Mouse (Mus musculus): ENCODE results near the gene Tnfrsf21. TPM values are rescaled to one million over a fixed set of nuclear protein-coding genes. Genes with fewer than 3 reads are reported as not detected.

Tnfrsf21 gene
- total RNA-seq (2021), result 10 to 100 TPM; 12.3 to 12.8 TPM

DNA sequence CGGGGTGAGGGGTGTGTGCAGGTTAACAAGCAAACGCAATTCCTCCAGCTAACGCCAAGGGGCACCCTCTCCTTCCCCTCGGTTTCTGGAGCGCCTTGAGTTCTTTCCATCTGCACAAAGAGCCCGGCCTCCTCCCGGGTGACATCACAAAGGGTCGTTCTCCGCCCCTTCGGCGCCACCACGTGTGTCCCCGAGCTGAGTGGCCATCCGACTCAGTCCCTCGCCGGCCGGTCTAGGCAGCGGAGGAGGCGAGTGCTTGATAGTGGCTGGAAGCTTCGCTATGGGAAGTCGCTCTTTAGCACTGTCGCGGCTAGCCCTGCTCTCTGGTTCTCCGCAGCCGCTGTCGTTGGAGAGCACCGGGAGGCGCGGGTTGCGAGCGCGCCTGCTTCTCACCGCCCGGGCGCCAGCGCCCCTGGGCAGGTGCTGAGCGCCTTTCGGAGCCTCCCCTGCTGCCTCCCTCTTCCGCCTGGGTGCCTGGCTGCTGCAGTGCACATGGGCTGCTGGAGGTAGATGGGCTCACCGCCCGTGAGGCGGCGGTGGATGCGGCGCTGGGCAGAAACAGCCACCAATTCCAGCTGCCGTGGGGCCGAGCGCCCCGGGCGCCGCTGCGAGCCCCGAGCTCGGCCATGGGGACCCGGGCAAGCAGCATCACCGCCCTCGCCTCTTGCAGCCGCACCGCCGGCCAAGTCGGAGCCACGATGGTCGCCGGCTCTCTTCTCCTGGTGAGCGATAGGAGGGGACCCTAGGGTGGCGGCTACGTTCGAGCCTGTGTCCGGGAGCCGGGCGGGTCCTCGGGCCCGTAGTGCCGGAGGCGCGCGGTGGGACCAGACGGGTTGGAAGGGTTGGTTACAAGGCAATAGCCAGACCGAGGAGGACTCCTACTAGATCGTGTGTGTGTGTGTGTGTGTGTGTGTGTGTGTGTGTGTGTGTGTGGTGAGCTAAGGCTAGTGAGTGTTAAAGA, at the start of gene Tnfrsf21:
Gene Tnfrsf21, plus strand, starts transcription at position 185 of the 961 bp plus-strand sequence.
- peak; percentile 92 for DNase-seq

DNA sequence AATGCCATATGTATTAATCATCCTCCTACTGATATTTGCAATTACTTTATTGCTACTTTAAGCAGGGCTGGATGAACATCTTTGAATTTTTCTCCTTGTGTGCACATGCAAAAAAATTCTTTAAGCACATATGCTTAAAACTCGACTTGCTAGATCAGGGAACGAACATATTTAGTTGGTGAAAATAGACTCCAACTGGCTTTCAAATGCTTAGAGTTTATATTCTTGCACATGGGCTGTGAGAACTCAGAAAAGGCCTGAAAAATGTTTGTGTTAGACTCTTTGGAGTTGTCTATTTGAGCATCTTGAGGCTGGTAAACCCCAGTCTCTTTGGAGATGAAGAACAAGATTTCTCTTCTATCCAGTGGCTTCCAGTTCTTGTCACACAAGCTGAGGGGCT, 48.2 kb upstream of the Tnfrsf21 start:
- no peak for DNase-seq

DNA sequence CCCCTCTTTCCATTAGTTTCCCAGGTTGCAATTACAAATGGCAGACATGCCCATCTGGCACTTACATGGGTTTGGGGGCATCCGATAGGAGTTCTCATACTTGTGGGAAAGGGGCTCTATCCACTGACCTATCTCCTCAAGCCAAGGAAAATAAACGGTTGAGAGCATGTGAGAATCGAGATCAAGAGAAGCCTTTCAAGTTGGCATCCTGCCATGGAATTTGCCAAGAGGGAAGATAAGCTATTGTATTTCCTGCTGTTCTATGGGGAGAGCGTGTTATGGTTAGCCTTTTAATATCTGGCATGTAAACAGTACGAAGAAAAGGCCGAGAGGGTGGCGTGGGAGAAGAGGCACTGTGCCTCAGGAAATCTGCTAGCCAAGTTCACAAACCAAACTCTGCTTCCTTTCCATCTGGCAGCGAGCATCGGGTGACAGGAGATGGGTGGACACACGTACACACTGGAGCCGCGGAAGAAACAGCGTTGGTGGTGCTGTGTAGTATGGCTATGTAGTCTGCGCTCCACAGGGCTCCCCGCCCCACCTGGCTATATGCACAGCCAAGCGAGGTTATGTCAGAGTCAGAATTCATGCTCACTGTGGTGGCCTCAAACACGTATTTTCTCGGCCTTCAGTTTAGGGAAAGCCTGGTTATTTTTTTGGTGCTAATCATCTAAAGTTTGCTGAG, 40.9 kb upstream of the Tnfrsf21 start:
- DNase-seq, result peak; percentile 41

DNA sequence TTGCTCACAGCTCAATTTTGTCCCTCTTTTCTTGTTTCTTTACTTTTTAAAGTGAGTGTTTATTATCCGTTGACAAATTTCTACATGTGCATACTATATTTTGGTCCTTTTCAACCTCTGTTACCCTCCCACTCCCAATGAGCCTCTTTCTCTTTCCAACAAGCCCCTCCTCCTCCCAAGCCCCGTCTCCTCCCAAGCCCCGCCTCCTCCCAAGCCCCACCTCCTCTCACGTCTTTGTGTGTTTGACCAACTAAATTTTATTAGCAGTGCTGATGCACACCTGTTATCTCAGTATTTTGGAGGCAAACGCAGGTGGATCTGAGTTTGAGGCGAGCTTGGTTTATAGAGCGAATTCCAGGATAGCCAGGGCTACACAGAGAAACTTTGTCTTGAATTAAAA, 38.6 kb upstream of the Tnfrsf21 start:
- no peak for DNase-seq

DNA sequence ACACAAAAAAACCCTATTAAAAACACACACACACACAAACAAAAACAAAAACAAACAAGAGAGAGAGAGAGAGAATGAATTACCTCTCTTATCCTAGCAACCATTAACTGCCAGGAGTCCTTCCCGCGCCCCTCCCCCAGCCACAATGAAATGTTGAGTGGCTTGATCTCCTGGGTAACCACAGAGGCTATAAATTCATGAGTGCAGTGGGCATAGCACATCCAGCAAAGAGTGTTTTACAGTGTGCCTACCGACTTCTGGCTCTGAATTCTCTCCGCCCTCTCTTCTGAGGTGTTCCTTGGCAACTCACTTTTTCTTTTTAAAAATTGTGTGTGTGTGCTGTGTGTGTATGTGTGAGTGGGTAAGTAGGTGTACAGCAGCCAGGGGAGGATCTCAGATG, 38.0 kb upstream of the Tnfrsf21 start:
- DNase-seq, result no peak

DNA sequence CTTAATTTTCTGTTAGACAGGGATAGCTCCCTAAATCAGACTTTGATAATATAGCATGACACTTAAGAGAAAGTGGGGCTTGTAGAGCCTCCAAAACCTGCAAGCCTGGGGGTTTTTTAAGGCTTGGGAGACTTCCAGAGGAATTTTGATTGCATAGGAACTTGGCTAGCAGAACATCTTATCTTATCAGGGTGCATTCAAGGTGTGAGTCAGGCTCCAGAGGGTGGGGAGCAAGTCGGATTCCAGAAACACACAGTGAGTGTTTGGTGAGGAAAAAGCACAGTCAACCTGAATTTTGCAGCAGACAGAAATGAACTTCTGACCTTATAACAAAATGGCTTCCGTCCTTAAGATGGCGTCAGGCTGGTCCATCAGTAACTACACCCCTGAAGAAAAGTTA, 34.5 kb upstream of the Tnfrsf21 start:
- DNase-seq, result no peak

DNA sequence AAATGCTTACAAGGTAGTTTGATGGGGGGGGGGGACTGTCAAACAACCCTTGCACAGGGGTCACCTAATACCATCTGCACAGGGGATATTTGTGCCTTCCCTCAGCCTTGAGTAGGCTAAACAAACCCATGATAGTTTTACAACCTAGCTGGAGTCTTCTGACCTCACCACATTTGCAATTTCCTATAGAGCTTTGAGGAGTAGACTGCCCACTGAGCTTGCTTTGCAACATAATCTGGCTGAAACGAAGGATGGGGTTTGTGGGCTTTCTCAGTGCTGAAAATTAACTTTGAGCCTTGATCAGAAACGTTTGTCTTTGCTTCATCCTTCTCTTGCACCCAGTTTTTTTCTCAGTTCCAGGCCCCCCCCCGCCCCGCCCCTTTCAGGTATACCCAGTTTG, 33.8 kb upstream of the Tnfrsf21 start:
- DNase-seq, result no peak

DNA sequence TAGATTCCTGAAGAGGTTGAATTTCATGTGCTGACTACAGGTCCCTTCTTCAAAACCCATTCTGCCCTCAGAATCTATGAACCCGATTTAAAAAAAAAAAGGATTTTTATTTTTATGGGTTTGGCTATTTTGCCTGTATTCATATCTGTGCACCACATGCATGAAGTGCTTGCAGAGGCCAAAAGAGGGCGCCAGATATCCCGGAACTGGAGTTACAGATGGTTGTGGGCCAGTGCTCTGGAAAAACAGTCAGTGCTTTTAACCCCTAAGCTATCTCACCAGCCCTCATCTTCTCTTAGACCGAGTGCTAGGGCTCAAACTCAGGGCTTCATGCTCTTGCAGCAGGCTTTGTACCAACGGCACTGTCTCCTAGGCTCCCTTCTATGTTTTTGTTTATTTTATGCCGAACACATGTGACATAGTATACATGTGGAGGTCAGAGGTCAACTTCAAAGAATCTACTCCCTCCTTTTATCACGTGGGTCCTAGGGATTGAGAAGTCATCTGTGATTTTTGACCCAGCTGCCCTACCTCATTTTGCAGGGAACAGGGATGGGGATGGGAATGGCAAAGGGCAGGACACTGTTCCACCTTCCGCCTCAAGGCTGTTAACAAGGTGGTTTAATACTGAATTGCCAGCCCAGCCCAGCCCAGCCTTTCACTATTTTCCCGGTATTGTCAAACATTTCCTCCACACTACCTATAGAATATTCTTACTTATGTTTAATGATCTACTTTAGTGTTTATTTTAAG, 30.3 kb upstream of the Tnfrsf21 start:
- DNase-seq, result peak; percentile 45

DNA sequence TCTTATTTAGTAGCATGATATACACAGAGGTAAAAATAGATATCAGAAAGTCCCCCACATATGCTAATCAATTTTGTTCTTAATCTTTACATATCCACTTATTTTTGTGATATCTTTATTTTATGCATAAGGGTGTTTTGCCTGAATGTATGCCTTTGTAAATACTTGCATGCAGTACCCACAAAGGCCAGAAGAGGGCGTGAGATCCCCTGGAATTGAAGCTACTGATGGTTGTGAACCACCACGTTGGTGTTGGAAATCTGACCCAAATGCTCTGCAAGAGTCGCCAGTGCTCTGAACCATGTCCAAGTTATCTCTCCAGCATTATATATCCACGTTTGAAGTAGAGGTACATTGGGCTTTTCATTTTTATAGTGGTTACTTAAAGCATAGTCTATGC, 28.7 kb upstream of the Tnfrsf21 start:
- DNase-seq, result peak; percentile 11

DNA sequence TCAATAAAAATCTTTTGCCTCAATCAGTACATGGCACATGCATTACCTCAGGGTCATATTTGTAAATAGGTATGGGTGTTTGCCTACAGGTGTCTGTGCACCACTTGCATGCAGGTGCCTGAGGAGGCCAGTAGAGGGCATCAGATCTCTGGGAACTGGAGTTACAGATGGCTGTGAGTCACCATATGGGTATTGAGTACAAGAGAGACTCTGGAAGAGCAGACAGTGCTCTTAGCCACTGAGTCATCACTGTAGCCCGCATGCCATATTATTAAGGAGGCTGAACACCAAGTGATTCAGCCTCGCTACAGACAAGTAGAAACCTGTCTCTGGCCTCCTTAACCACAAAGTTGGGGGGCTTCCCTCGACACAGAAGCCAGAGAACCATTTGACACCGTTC, 26.4 kb upstream of the Tnfrsf21 start:
- no peak for DNase-seq

DNA sequence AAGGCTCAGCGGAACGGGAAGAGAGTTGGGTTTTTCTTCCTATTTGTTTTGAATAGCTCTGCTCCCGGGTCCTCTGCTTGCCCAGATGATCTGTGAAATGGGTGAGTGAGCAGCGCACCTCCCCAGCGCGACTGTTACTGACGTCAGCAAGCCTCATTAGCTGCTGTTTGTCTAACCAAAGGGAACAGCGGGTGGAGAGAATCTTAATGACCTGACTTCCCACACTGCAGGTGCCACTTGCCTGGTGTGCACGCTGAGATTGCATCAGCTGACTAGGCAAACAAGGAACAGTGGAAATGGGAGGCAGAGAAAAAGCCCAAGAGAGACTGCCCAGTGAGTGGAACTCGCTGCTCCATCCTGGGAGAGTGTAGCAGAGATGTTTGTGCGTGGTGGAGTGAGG, 25.2 kb upstream of the Tnfrsf21 start:
- no peak for DNase-seq

DNA sequence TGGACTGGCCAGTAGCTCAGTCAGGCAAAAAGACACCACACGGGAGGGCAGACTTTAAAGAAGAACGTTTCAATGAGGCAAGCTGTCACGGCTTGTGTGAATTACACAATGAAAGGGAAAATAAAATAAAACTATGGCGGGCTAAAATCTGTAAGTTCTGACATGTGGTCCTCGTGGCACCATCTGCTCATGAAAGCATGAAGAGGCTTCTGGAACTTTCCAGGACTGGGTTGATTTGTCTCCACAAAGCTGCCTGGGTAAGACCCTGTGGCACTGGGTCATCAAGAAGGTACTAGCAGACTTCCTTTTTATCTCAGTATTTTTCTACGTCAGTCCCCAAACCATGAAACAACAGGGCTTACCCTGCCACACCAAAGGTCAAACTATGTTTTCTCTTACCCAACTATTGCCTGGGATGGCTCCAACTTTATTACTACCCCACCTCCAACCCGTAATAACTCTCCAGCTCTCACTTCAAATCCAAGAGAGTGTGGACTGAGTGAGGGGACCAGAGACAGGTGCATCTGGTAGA, 16.8 kb upstream of the Tnfrsf21 start:
- no peak for DNase-seq

DNA sequence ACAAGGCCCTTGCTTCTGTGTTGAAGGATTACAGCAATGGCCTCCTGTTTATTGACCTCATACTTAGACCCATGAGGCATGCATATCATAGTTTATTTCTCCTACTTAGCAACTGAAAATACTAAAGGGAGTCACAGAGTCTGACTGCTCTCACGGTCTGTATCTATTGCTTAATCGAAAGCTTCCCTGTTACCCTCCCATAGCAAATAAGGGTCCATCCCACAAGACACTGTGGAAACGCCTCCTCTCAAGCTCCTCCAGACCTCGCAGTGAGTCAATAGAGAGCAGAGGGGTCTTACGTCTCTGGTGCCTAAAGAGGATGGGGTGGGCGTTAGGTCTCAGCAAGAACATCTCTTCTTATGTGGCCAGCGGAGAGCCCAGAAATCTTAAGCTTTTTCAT, 15.8 kb upstream of the Tnfrsf21 start:
- DNase-seq, result no peak

DNA sequence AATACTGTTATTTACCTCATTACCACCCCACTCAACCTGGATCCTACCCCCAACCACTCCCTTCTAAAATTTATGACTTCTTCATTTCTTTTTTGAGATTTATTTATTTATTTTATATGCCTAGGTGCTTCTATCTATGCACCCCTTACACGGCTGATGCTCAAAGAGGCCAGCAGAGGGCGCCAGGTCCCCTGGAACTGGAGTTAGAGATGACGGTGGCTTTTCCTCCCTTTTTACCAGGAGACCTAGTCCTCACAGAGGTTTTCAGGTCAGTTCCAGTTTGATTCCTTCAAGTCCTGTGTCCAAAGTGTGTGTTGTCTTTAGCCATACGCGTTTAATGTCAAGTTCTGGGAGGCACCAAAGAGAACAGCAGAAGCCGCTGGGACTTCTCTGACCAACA, 3.6 kb upstream of the Tnfrsf21 start:
- DNase-seq, result peak; percentile 71

DNA sequence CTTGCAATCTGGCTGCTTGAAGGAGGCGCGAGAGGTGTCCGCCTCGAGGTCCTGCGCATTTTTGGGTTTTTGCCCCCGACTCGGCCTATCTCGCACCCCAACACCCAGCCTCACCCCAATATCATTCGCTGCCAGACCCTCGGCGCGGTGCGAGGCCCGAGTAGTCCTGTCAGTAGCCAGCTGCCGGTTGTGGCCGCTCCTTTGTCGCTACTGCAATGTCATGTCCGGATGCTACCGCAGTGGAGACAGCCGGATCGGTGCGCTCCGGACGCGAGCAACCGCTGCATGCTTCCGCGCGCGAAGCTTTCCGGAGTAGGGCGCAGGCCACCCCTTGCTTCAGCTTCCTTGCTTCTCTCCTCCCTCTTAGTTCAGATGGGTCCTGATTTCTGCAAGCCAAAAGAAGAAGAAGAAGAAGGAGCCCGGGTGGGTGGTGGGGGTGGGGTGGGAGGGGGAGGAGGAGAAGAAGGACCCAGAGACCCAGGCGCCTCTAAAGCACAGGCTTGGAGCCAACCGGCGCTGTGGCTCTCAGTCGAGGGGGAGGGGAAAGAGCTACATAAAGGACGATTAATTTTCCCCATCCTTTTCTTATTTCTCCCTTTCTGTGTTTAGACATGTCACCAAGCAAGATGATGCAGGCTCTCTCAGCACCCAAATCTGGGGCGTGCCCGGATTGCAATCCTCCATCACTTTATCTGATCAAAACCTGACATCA, 1.1 kb downstream of the Tnfrsf21 start:
- DNase-seq, result peak; percentile 65

DNA sequence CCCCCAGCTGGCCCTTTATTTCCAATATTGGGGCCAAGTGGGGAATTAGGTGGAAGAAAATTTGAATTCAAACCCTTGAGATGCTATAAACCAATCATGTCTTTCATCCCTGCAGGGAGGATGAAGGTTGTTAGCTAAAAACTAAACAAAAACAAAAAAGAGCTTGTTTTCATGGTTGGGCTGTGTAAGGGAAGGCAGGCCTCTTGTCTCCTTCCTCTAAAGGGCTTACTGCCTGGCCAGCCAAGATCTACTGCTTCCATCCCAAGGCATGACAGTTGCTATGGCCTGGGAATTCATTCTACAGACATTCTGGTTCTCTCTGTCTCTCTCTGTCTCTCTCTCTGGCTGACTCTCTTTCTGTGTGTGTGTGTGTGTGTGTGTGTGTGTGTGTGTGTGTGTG, 1.7 kb downstream of the Tnfrsf21 start:
- no peak for DNase-seq

DNA sequence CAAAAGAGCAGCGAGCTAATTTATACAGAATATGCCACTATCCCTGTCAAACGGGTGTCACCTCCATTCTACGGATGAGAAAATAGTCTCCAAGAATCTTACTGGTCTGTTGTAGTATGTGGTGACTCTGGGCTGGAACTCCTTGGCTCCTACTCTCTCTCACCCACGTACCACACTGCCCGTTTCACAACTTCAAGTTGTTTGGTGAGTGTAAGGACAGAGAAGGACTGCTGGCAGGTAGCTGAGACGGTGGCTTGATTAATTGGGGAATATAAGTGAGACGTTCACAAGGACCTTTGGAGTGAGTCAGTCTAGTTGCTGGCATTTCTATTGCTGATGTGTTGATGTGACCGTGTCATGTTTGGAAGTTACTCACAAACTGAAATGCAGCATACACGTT, 3.3 kb downstream of the Tnfrsf21 start:
- no peak for DNase-seq

DNA sequence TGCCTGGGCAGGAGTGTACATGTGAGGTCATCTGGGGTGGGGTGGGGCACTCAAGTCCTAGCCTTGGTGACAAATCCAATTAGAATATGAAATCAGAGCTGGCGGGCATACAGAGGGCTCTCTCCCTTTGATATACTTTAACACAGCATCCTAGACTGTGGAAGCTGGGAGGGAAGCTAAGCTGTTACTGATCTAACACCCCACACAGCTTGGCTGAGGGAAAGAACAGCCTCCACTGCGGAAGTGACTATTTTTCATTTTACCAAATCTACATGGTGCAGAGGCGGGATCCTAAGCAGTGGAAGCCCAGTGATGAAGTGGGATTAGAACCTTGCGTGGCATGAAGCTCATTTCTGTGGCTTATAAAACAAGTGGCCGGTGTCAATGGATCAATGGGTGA, 4.7 kb downstream of the Tnfrsf21 start:
- no peak for DNase-seq

DNA sequence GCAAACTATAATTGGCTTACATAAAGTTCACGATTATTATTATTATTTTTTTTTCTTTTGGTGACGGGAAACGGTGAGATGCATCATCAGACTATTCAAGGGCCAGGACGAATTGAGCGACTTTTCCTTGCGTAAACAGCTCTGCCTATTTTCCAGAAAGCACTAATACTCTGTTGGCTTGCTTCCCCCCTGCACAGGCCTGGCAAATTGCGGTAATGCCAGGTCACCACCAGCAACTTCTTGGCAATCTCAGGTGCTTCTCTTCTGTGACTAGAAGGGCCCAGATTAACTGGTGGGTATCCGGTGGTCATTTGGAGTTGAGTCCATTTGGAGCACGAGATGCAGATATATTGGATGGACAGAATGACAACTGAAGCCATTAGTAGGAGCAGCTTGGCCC, 5.7 kb downstream of the Tnfrsf21 start:
- DNase-seq, result no peak

DNA sequence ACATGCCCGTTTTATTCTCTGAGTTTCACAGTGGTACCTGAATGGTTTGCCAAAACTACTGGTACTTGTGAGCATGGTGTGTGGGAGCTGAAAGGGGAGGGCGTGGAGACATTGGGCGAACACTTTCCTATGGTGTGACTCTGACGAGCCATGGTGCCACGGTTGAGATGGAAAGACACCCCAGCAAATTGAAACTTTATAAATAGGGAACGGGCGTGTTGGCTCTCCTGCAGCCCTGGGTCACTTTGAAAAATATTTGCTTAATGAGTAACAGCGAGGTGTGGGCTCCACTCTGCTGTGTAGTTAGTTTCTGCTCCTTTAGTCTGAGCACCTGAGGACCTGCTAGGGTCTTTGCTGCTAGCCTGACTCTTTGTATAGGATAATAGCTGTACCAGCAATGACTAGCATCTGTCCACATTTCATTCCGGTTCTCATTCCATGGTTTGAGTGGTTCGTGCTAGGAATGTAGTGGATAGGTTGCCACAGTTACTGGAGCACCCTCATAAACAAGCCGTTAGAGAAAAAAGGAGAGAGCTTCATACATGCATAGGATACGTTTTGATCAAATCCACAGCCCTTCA, 7.4 kb downstream of the Tnfrsf21 start:
- DNase-seq, result no peak

DNA sequence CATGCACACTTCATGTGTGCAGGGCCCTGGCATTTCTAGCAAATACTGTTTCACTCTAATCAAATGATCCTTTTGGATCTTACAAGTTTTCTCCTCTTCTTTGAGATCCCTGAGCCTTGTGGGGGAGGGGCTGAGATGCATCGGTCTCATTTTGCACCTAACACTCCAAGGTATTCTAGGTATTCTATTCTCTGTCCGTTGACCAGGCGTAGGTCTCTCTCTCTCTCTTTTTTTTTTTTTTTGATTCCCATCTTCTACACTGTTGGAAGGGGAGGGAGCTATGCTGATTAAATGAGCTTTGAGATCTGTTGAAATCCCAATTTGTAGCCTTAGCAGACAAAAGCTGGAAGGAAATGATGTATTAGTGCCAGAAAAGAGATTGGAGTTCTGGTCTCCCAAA, 8.2 kb downstream of the Tnfrsf21 start:
- no peak for DNase-seq

DNA sequence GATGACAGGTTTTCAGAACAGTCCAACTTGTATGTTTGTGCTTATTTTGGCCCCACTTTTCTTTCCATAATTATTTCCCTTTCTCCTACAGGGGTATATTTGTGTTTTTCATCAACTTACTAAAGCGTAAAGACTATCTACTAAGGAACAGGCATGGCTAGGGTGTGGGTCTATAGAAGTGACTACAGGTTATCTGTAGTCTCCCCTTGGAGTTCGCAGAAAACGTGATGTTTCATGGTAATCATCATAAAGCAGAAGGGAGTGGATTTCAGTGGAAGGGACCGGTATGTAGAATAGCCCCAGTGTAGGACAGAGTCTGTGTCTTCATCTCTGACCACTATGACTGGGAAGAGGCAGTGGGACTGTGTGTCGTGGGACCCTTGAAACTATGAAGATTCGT, 8.7 kb downstream of the Tnfrsf21 start:
- DNase-seq, result no peak
